Mouse (Mus musculus) C2C12 (cell line): ENCODE measurements around the gene Rab3gap2.

ENCODE experiments used
- CTCF ChIP-seq: IDR thresholded peaks from one replicate; pipeline ENCODE4 v1.5.1; 2011; ENCODE audit not compliant: control insufficient read depth, insufficient read depth, insufficient read length
- MAX ChIP-seq: IDR thresholded peaks from one replicate; pipeline ENCODE4 v1.6.1; 2011; ENCODE audit warnings: mild to moderate bottlenecking, control low read depth
- MYOD1 ChIP-seq: IDR thresholded peaks from one replicate; pipeline ENCODE4 v1.6.1; 2011; ENCODE audit warnings: low read depth; ENCODE audit not compliant: control insufficient read depth, insufficient read length
- MYOG ChIP-seq: IDR thresholded peaks from one replicate; pipeline ENCODE4 v1.6.1; 2011; ENCODE audit not compliant: control insufficient read depth, insufficient read length; ENCODE audit errors: extremely low read depth
- USF1 ChIP-seq: IDR thresholded peaks from one replicate; pipeline ENCODE4 v1.6.1; 2011; ENCODE audit warnings: low read depth, mild to moderate bottlenecking, control low read depth, moderate library complexity

DNA sequence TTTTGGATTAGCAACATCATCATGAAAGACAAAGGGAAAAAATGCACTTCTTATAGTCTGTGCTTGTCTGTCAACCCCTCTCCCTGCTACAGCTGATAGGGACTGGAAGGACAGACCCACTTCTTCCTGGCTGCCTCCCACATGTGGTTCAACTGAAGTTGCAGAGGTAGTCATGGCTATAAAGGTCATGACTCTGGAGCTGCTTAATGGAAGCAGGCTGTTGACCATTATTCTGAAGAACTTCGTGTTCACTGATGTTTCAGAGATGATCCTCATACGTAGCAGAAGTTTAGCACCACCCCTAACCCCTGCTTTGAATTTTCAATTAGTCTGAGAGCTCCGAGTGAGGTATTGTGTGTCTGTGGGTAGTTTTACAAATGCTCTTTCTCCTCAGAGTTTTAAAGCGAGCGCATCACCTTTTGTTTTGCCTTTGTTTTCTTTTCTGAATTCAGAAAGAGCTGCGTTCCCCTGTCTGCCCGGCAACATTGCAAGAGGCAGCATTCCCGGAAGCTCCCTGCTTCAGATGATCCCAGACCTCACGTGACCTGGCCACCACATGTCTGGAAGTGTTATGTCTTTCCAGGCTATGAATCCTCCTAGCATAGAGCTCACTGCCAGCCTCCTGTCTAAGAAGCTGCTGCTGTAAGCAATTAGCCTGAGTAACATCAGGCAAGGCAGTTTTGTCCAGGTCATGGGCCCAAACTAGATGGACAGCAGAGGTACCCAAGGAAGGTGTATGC lies 20.2 kb upstream of the Rab3gap2 start:
- TF ChIP-seq CTCF (no peak), USF1 (peak; percentile 77), MAX (no peak), MYOG (no peak), MYOD1 (no peak)
